Mouse (Mus musculus) brain, embryonic 18.5 days (tissue): ENCODE data around the gene Lix1.

ENCODE experiments used
- DNase-seq: peaks from one replicate; pipeline ENCODE4 v3.0.0-alpha.2; 2012; ENCODE audit warnings: low read depth, low spot score

The Lix1 gene

DNA sequence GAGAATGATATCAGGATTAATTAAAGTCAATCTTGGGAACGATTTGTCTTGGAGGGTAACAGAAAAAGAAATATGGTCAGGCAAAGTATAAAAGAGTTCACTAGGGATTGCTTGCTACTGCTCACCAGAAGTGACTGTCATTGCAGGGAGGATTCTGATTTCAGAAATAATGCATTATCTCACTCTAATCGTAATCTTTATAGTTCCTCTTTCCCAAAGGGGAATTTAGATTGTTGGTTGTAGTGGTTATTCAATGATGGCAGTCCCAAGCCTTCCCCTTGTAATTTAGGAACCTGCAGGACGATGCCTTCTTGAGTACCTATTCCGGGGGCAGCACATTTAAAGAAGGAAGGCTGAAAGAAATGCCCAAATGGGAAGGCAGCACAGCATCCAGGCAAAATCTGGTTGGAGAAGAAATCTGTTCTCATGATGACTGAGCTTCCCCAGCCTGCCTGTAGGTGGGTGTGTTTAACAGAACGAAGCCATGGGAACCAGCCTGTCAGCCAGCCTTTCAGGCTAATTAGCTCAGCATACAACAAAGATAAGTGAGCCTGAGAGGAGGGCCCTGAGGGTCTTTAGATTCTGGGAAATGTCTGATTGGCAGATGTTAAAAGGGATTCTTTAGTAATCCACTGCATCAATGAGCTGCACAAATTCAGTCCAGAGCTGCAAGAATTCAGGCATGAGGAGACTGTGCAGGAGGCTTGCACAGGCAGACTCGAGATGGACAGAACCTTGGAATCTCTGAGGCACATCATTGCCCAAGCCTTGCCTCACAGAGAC lies at the start of gene Lix1:
Gene Lix1 (plus strand): TSS at position 451 of the 783 bp plus-strand sequence.
- DNase-seq, result peak; percentile 84

DNA sequence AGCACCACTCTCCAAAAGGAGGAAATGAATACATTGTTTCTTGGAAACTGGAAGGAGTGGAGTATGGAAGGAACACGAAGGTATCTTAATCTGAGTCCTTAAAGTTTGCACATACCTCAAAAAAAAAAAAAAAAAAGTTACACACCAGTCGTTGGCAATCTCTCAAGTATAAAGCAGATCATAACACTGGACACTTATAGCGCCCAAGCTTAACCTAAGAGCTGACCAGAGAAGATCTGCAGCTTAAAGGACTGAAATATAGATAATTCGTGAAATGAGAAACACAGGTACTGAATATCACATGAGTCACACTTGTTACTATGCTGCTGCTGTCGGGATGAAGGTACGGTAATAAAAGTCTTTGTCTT lies 28.9 kb upstream of the Lix1 start:
- no peak for DNase-seq

DNA sequence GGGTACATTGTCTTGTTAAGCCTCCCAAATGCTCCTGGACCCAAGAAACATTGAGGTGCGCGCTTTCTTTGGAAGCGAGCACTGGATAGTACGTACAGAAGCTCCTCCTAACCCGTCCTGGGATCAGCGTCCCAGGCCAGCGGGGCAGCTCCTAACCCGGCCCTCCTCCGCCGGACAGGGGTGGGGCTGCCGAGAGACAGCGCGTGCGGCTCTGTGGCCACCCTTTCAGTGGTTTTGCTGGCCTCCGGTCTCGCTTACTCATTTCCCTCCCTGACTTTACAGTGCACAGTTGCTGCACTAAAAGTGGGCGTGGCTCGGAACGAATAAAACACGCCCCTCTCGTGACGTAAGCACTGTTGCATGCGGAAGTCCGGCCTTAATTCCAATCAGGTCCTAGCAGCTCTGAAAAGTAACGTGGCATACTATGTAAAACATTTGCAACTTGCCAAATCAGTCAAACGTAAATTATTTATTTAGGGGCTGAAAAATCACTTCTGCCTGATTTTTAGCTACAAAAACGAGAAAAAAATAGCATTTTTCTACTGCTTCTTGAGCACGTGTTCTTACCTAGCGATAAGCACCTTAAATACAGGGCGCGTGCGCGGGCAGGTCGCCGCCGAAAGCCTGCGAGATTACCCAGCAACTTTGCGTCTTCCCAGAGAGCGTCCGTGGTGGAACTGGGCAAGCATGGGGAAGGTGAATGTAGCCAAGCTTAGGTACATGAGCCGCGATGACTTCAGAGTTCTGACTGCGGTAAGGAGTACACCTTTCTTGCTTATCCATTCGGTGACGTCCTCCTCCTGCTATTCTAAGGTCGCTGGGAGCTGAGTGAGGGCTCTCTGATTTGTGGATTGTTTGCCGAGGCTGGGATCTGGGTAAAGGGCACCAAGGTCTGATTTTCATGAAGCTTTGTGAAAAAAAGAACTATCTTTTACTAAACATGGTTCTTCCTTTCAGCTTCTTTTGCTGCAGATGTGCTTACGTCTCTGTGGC lies 28.3 kb upstream of the Lix1 start, which contains the start of gene Riok2:
Gene Riok2 (plus strand): TSS at position 392 of the 993 bp plus-strand sequence.
- DNase-seq, result peak; percentile 92

DNA sequence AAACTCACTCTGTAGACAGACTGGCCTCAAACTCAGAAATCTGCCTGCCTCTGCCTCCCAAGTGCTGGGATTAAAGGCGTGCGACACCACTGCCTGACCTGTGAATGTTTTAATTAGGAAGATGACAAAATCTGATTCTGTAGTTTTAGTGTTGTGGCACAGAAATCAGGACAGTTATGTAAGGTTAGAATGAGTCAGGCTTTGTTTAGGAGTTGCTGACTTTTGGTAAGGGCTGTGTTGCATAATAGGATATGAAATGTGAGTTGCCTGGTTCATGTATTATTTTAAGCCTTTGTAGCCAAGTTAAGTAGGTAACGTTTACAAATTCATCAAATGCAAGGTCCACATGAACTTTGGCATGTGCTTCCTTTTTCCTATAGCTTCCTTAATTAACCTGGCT lies 26.9 kb upstream of the Lix1 start:
- DNase-seq, result no peak

DNA sequence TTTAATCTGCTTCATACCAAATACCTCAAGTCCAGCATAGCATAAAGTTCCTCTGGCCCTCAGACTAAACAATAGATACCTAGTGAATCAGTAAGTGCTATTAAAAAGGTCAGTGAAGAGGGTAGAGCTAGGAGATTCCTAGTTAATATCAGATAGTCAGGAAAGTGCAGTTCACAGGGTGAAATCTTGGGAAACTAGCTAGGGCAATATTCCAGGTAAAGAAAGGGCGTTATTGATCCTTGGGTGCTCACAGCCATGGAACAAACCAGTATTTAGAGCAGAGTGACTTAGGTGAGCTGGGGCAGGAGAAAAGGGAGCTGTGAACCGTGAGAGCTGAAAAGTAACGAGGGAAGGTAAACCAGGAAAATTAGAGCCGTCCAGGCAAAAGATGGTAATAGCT lies 18.8 kb upstream of the Lix1 start:
- DNase-seq, result no peak

DNA sequence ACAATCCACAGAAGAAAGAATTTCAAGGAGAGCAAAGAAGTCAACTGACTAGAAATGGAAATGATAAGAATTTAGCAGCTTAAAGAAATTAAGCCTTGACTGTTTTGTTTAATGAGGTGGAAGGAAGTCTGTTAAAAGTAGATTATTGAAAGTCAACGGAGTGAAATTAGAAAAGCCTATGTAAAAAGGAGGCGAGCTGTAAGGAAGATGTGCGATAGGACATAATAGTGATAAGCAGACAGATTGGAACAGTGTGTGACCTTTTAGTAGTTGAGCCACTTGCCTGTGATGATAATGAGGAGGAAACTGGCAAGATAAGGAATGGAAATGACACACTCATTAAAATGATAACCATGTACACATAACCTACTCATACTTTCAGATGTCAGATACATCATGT lies 18.0 kb upstream of the Lix1 start:
- no peak for DNase-seq

DNA sequence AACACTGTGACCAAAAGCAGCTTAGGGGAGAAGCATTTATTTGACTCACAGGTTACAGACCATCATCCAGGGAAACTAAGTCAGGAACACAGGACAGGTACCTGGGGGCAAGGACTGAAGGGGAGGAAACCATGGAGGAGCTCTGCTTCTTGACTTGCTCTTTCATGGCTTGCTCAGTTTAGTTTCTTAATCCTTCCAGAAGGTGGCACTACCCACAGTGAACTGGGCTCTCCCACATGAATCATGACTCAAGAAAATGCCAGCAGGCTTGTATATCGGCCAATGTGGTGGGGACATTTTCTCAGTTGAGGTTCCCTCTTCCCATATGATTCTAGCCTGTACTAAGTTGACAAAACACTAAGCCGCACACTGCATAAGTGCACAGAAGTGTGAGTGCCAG lies 16.4 kb upstream of the Lix1 start:
- DNase-seq, result no peak

DNA sequence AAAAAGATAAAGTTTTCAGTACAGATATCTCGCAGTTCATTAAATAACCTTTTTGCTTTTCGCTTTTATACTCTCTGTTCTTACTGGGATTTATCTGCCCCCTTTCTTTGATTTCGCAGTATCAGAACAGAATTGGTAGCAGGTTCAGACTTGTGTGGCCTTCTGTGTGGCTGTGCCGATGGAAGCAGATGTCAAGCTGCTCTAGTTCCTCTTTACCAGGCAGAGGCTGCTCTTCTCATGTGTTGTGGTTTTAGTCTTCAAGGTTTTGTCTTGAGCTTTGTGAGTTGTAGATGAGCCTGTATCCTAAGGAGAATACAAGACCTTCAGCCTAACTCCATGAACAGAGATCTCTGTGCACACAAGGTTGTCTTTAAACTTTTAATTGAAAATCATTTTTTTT lies 10.6 kb upstream of the Lix1 start:
- DNase-seq, result no peak

DNA sequence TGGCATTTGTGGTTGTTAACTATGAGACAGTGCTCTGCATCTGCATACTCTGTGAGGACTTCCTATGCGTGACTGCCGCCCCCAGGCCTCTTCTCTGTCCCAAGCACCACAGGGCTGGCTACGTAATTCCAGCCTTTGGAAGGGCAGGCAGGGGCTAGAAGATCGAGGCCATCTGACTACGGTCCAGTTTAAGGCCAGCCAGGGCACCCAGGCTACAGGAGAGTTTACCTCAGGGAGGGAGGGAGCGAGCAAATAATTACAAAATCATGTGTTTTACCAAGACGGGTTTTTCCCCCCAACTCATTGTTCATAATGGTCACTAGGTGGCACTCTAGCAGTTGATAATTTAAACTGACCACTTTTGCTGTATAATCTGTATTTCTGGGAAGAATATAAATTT lies 9.6 kb upstream of the Lix1 start:
- no peak for DNase-seq

DNA sequence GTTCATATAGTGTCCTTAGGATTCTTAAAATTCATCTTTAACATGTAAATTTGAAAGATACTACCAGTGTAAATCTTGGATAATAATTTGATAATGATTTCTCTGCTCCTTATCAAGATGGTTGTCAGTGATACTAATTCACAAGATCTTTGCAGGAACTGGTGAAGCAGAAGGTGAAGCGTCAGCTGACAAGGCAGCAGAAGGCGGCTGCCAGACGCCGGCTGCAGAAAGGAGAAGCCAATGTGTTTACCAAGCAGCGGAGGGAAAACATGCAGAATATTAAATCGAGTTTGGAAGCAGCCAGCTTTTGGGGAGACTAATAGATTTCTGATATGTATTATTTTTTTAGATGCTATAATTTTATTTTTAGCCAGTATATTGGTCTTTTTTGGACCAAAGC lies 9.2 kb upstream of the Lix1 start:
- DNase-seq, result no peak

DNA sequence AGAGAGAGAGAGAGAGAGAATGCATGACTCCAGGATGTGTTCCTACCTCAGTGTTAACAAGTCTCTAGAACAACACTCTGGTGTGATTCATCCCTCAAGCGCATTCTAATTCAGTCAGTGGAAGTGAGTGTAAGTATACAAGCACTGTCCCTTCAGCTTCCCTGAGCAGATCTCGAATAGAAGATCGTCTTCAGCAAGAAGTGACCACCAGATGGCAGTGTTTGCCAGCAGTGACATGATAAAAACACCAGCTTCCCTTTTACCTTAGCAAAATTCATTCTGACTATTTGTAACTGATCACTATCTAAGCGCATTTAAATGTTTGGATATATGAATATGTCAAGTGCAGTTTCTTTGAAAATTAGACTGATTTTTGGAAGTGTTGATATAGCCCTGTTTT lies 8.1 kb upstream of the Lix1 start:
- DNase-seq, result no peak

DNA sequence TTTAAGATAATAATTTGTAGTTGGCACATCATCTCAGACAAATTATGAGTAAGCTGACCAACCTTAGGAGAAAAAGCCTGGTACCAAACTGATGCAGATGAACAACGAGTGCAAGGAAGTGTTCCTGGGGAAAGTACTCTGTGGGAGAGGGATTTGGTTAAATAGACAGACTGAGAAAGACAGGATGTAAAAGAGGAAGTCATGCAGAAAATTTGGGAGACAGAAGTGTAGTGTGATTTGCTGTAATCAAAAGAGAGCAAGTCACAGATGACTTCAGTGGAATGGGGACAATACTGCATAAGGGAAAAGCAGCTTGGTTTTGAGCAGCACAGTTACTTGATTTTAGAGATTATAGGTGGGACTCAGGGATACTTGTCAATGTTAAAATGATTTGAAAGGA lies 5.6 kb upstream of the Lix1 start:
- DNase-seq, result no peak

DNA sequence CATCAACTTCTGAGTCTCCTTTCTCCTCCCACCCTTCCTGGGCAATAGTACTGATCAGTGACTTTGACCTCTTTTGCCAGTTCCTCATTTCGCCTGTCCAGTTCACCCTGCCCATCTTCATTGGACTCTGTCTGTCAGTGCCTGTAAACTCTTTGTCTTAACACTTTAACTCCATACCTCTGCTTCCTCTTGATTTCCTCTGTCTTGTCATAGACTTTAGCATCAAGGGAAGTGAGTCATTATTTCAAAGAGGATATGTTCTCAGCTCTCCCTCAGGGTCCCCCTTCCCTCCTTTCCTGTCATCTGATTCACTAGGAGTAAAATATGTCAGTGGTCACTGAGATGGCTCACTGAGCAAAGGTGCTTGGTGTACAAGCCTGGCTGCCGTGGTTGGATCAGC lies 3.8 kb upstream of the Lix1 start:
- no peak for DNase-seq

DNA sequence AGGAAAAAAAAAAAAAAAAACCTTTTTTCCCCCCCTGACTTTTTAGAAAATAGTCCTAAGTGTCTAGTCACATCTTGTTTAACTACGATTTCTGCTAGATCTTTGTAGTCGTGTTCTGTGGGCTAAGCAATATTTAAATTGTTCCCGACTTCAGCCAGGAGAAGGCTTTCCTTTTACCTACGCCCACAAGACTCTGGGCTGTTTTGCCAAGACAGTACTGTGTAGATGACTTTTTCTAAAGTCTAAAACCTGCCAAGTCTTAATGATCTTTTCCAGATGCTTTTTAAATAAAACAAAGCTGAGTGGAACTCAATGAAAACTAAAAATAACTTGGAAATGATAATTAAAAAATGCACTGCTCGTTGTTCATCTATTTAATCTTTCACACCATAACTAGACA lies 566 bp downstream of the Lix1 start:
- no peak for DNase-seq

DNA sequence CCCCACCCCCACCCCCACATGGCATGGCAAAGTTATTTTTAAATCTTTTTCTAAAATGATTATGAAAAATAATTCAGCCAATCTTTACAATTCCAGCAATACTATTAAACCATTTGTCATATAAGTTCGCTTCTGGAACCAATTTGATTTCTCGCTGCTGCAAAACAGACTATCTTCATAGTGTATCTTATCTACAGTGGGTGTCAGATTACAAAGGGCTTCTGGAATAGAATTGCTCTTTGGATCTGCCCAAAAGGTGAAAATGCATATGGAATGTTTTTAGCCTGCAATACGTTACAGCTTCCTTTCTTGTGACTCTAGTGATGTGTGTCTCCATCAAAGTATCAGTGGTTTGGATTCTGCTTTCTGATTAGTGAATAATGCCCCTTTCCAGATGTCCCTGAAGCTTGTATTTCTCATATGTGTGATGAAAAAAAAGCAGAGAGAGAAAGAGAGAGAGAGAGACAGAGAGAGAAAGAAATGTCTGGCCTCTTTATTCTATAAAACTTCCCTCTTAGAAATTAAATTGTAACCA lies 1.2 kb downstream of the Lix1 start:
- no peak for DNase-seq

DNA sequence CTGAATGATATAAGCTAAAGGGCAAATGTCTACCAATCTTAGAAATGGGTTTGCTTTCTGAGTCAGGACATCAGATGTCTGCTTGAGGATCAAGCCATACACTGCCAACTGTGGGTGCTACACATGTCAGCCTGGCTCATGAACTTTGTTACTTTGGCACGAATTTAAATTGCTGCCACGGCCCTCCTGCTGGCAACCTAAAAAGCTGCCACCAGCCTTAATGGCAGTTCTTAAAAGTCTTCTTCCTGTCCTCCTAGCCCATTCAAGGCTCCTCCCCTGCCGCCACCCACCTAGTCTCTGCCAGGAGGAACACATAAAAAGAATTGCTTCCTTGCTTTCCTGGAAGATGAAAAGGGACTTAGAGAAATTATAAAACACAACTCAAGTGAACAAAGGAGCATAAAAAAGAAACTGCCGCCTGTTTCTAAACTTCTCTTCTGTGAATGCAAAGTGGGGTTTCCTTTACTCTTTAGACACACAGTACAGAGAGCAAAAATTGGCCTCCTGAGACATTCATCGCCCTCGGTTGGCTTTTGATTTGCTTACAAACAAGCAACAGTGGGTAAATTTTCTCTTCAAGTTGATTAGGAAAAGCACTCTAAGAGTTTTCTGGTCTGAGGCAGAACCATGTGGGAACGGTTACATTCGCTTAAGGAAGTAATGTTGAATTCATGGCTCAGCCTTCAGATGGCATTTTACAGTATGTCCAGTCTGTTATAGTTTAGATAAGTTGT lies 2.5 kb downstream of the Lix1 start:
- DNase-seq, result no peak

DNA sequence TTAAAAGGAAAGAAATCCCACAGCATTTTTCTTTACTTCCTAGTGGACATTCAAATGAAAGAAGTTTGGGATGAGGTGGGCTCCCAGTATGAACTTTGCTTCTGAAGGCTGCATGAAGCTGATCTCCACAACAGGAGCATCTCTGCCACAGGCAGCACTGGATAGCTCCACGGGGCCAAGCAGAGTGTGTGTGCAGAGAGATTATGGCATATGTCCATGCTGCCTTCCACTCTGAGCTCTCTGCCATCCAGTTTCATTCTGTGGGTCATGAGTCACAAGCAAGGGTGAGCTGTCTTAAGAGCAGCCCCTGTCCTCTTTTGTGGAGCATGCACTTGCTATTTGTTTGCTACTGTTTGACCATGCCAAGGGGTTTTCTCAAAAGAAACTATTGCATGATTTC lies 3.1 kb downstream of the Lix1 start:
- DNase-seq, result no peak

DNA sequence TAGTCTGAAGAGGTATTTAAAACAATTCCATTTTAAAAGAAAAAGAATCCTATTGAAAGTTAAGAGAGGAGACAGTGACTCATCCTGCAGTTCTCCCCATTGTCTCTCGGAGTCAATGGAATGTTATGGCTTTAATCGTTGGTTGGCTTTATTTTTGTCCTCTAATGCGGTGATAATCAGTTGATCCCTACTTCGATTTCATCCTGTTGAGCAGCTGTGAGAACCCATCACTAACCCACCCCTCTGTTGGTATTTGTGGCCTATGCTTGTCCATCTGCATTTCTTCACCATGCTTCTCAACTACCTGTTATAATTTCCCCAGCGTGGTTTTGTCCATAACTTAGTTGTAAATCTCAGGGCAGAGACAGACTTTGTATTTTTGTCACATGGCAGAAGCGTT lies 5.7 kb downstream of the Lix1 start:
- DNase-seq, result no peak

DNA sequence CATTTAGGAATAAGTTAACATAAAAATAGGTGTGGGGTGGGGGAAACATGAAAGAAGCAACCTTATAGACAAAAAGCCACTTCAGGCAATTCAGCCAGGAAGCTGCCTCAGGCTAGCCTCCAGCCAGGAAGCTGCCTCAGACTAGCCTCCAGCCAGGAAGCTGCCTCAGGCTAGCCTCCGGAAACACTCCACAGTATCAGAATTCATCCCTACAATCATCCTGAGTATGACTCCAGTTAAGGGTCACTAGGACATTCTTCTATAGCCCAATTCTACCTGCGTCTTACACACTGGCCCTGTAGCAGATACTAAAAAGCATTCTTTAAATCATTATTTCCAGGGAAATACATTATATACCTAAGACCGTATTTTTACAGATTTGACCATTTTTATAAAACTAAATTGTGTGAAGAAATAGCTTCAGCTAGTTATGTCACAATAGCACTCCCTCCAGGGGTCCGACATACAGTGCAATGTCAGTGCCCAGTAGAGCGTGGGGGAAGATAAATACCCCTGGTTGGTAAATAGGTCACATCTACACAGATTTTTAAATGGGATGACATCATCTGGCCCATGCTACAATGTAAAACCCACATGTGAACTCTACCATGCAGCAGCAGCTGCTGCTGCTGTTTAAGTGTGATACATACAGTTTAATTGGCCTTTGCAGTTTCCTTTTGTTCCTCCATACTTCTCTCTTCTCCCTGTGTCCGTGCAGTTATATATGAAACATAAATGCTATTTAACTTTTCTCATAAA lies 6.4 kb downstream of the Lix1 start:
- DNase-seq, result no peak

DNA sequence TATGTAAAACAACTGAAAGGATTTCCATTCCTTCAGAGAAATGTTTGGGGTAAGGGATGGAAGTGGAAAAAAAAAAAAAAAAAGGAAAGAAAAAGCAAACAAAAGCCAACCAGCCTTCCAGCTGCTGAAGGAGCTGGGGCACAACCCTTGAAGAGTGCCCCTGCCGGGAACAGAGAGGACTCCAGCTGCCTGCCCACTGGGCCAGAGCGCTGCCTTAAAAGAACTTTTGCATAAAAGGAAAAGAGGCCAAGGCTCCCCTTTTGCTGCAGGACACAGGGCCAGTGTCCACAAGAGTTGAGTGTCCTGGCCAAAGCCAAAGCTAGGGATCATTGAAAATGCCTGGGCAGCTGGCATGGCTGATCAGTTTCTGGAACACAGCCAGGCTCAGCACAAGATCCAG lies 7.1 kb downstream of the Lix1 start:
- no peak for DNase-seq

DNA sequence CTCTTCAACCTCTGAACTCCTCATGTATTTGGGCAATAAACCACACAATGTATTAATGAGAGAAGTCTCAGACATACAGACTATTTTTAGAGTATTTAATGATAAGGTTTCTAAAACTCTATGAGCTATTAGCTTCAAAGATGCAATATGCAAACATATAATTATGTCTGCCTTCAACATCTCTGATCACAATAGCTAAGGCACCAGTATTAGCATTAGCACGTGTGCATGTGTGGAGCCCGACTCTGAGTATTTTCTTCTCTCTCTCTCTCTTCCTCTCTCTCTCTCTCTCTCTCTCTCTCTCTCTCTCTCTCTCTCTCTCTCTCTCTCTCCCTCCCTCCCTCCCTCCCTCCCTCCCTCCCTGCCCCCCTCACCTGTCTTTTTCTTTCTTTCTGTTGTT lies 9.0 kb downstream of the Lix1 start:
- no peak for DNase-seq
